Mouse (Mus musculus): ENCODE measurements around the gene Spem1.

DNA sequence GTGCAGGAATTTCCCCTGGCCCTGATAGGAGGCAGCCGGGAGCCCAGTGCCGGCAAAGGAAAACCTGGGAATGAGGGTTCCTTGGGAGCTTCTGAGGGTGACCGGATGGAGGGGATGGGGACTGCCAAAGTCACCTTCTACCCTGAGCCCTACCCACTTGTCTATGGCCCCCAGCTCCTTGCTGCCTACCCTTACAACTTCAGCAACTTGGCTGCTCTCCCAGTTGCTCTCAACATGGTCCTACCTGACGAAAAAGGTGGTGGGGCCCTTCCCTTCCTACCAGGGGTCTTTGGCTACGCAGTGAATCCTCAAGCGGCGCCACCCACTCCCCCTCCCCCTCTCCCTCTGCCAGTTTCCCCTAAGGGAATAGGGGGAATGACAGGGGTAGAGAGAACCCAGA lies 43.0 kb downstream of the Spem1 start:
- no peak for TF ChIP-seq CTCF (IDR thresholded peaks at IDR 0.05; ENCODE audit: low read depth)
- TF ChIP-seq EP300 (IDR thresholded peaks at IDR 0.05; ENCODE audit: low read depth), result no peak
